Mouse (Mus musculus): ENCODE results near the gene Zfp423. TPM values are rescaled to one million over a fixed set of nuclear protein-coding genes. Genes with fewer than 3 reads are reported as not detected.

The Zfp423 gene
- total and polyA plus RNA-seq, 2 experiments from 2014 or later = 1.9 to 7.9 TPM

GRCm38 (mm10) chr8:87974759-87975465 is 15.5 kb upstream of the Zfp423 start:
- 6% methylated on average over 24 of the region's 24 CpGs for WGBS
- ATAC-seq (ENCODE audit: insufficient read depth, low read depth) (peak; percentile 36; the same call in 1 of the 2 replicates), DNase-seq (ENCODE audit: low spot score) (no peak)
- H3K9me3 ChIP-seq (replicated peaks; ENCODE audit: control insufficient read depth, low read length) = no peaks in the 10 kb centered on the region
- TF ChIP-seq EP300 (IDR thresholded peaks at IDR 0.05; ENCODE audit: low read depth) (no peak), CTCF (IDR thresholded peaks at IDR 0.05; ENCODE audit: low read depth) (no peak)
- 0 out of 2 replicates have a peak, but pooled peaks cover 3% of the 10 kb centered on the region for H3K27me3 ChIP-seq (ENCODE audit: control insufficient read depth, insufficient read depth, low read length)
- H3K4me1 ChIP-seq (ENCODE audit: control insufficient read depth, insufficient read depth) = 0 out of 2 replicates have a peak, but pooled peaks cover 7% of the 10 kb centered on the region
- peak overlapping the region; percentile 39 for H3K4me3 ChIP-seq (ENCODE audit: low read depth, low read length)
- H3K36me3 ChIP-seq (replicated peaks; ENCODE audit: control insufficient read depth, insufficient read depth, low read length) = no peaks in the 10 kb centered on the region
- H3K9ac ChIP-seq (replicated peaks; ENCODE audit: low read depth, low read length) = peak overlapping the region; percentile 20; the same call in 1 of the 2 replicates
- no peak overlapping the region for H3K27ac ChIP-seq (ENCODE audit: low read depth)
- peak overlapping the region; percentile 80 for H3K4me2 ChIP-seq (ENCODE audit: low read depth, low read length)

DNA sequence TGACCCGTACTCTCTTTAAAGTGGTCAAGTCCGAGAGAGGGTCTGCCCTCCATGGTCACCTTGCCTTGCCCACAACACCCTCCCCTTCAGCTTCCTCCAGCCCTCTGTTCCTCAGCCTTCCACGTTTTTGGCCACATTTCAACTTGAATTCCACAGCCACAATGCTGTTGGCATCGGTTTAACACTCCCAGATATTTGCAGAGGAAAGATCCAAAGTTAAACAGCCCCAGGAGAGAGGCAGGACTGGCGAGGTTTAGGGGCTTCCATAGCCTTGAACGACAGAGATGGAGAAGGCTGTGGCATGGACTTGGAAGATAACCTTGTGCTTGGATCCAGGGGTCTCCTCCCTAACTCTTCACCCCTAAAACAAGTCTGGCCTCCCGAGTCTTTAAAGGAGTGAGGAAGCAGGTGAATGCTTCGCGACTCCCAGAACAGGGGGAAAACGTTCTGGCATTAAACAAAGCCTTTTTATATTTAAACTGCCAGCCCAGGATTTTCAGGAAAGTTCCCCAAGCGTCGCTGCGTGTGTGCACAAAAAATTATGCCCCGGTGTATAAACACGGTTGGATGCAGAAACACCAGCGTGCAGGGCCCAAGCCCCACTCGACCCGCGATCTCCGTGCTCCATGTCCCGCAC is 14.8 kb upstream of the Zfp423 start:
- DNase-seq (ENCODE audit: low spot score) = no peak
- H3K27me3 ChIP-seq (ENCODE audit: control insufficient read depth, insufficient read depth, low read length) = 0 out of 2 replicates have a peak, but pooled peaks cover 3% of the 10 kb centered on the region
- no peak for TF ChIP-seq CTCF (IDR thresholded peaks at IDR 0.05; ENCODE audit: low read depth)
- no peak for TF ChIP-seq EP300 (IDR thresholded peaks at IDR 0.05; ENCODE audit: low read depth)
- H3K4me2 ChIP-seq (ENCODE audit: low read depth, low read length) = peak overlapping the region; percentile 80
- no peak for ATAC-seq (ENCODE audit: insufficient read depth, low read depth)
- H3K36me3 ChIP-seq (replicated peaks; ENCODE audit: control insufficient read depth, insufficient read depth, low read length) = no peaks in the 10 kb centered on the region
- 0 out of 2 replicates have a peak, but pooled peaks cover 7% of the 10 kb centered on the region for H3K4me1 ChIP-seq (ENCODE audit: control insufficient read depth, insufficient read depth)
- 7% methylated on average over 21 of the region's 21 CpGs for WGBS
- H3K9ac ChIP-seq (replicated peaks; ENCODE audit: low read depth, low read length) = peak overlapping the region; percentile 20; the same call in 1 of the 2 replicates
- no peaks in the 10 kb centered on the region for H3K9me3 ChIP-seq (replicated peaks; ENCODE audit: control insufficient read depth, low read length)
- no peak overlapping the region for H3K27ac ChIP-seq (ENCODE audit: low read depth)
- H3K4me3 ChIP-seq (ENCODE audit: low read depth, low read length) = peak overlapping the region; percentile 39

DNA sequence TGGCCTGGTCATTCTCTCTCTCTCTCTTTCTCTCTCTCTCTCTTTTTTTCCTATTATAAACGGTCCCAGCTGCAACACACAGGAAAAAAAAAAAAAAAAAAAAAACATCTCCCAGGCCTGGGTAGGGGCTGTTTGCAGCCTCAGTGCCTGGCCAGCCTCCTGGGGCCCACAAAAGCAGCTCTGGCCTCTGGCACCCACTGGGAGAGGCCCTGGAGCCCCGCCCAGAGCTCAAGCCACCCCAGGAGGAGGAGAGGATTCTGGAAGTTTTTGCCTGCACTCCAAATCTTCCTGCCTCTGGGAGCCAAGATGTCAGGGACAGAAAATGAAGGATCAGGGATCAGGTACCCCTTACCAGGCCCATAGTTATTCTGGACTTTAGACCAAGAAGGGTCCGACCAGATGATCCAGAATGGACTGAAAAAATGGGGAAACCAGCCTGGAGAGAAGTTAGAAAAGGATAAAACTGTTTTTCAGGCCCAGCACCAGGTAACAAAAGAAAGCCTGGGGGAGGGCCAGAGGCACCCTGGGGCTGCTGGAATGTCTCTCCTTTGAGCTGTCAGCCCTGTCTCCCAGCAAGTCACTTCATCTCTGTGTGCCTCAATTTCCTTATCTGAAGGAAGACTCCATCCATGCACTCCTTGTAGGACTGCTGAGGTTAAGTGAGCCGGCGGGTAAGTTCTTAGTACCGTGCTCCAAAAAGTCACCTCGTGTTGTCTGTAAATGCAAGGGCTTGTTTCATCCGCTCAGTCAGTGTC is 8.6 kb upstream of the Zfp423 start:
- H3K27me3 ChIP-seq (ENCODE audit: control insufficient read depth, insufficient read depth, low read length) = peaks cover 17% of the 10 kb centered on the region
- H3K9me3 ChIP-seq (replicated peaks; ENCODE audit: control insufficient read depth, low read length) = no peaks in the 10 kb centered on the region
- no peak overlapping the region for H3K4me3 ChIP-seq (ENCODE audit: low read depth, low read length)
- TF ChIP-seq EP300 (IDR thresholded peaks at IDR 0.05; ENCODE audit: low read depth) (no peak), CTCF (IDR thresholded peaks at IDR 0.05; ENCODE audit: low read depth) (no peak)
- DNase-seq (ENCODE audit: low spot score) = no peak
- H3K36me3 ChIP-seq (replicated peaks; ENCODE audit: control insufficient read depth, insufficient read depth, low read length) = no peaks in the 10 kb centered on the region
- 49% methylated on average over 7 of the region's 8 CpGs for WGBS
- H3K9ac ChIP-seq (replicated peaks; ENCODE audit: low read depth, low read length) = no peak overlapping the region
- H3K4me2 ChIP-seq (ENCODE audit: low read depth, low read length) = no peak overlapping the region
- ATAC-seq (ENCODE audit: insufficient read depth, low read depth) = no peak
- H3K4me1 ChIP-seq (ENCODE audit: control insufficient read depth, insufficient read depth) = no peaks in the 10 kb centered on the region
- H3K27ac ChIP-seq (ENCODE audit: low read depth) = no peak overlapping the region

GRCm38 (mm10) chr8:87967057-87967820 is 7.8 kb upstream of the Zfp423 start:
- no peak for ATAC-seq (ENCODE audit: insufficient read depth, low read depth)
- Histone ChIP-seq H3K9ac (replicated peaks; ENCODE audit: low read depth, low read length) (no peak overlapping the region), H3K27me3 (ENCODE audit: control insufficient read depth, insufficient read depth, low read length) (peaks cover 25% of the 10 kb centered on the region), H3K27ac (ENCODE audit: low read depth) (no peak overlapping the region), H3K36me3 (replicated peaks; ENCODE audit: control insufficient read depth, insufficient read depth, low read length) (no peaks in the 10 kb centered on the region), H3K4me2 (ENCODE audit: low read depth, low read length) (no peak overlapping the region), H3K4me3 (ENCODE audit: low read depth, low read length) (no peak overlapping the region), H3K4me1 (ENCODE audit: control insufficient read depth, insufficient read depth) (peaks cover 3% of the 10 kb centered on the region; the same call in 1 of the 2 replicates), H3K9me3 (replicated peaks; ENCODE audit: control insufficient read depth, low read length) (no peaks in the 10 kb centered on the region)
- no peak for DNase-seq (ENCODE audit: low spot score)
- no peak for TF ChIP-seq CTCF (IDR thresholded peaks at IDR 0.05; ENCODE audit: low read depth)
- no peak for TF ChIP-seq EP300 (IDR thresholded peaks at IDR 0.05; ENCODE audit: low read depth)
- 56% methylated on average over 2 of the region's 2 CpGs for WGBS

Measured in heart, postnatal 0 days (tissue).